Comparison of ENCODE assay signal across 10 mouse cellular contexts in the genomic region with DNA sequence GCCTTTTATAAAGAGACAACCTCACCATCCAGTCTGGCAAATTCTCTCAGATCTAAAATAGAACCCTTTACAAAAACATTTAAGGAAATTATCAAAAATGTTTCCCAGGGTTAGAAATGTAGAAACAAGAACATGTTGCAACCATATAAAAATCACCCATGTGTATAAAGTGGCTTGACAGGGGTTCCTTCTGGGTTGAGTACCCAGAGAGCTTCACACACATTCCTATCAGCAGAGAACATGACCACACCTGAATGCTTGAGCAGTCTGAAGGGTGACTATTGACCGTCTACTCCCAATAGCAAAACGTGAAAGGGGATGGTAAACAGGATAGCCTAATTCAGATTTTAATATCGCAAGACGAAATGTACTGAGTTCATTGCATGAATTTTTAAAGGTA.
"Had no signal": no experiment of that assay in that cellular context is flagged by ENCODE, and none has a peak within 500 bp of the region (broad histone marks: within the 10 kb centered on the region; RNA-seq: fewer than 3 reads in every experiment).

No protein-coding gene starts in this region.

- H3K4me3 ChIP-seq: neural tube, embryonic 13.5 days; neural tube, embryonic 15.5 days; stomach, embryonic 15.5 days had no signal

- H3K27me3 ChIP-seq: neural tube, embryonic 13.5 days; neural tube, embryonic 15.5 days; stomach, embryonic 15.5 days had no signal

- H3K36me3 ChIP-seq: neural tube, embryonic 13.5 days; neural tube, embryonic 15.5 days; stomach, embryonic 15.5 days had no signal

- H3K27ac ChIP-seq: neural tube, embryonic 13.5 days; neural tube, embryonic 15.5 days; stomach, embryonic 15.5 days; stomach, postnatal 0 days had no signal

- H3K9ac ChIP-seq: neural tube, embryonic 13.5 days; neural tube, embryonic 15.5 days; stomach, embryonic 15.5 days had no signal

- H3K9me3 ChIP-seq: neural tube, embryonic 13.5 days; neural tube, embryonic 15.5 days; stomach, embryonic 15.5 days had no signal

- H3K4me2 ChIP-seq: neural tube, embryonic 13.5 days; neural tube, embryonic 15.5 days; stomach, embryonic 15.5 days had no signal

- H3K4me1 ChIP-seq: neural tube, embryonic 13.5 days; neural tube, embryonic 15.5 days; stomach, embryonic 15.5 days had no signal

- DNase-seq: retina, postnatal 1 day; right cerebral cortex, adult 18-20 months; right cerebral cortex, postnatal 14 days; right cerebral cortex, postnatal 25 days; right cerebral cortex, postnatal 4 days; spleen, adult 18-20 months had no signal
